ENCODE assay signal across 11 mouse cellular contexts in the genomic region with DNA sequence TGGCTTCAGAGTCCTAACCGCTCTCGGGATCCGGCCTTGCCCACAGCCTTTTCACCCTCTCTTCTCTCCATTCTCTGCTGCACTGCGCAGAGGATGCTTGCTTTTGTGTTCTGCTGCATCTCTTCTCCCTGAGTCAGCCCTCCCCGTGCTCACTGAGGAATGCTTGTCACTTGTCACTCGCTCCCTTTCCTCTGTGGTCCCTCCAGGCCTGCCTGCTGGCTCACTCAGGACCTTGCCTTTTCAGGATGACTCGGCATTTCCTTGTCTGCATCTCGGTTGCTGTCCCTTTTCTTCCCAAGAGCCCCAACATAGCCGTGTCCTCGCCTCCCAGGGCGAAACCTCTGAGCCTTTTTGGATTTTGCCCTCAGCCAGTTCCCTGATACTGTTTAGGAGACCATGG. TPM values are rescaled to one million over a fixed set of nuclear protein-coding genes. Genes with fewer than 3 reads are reported as not detected.
A peak's percentile ranks its signal among the peaks of the same experiment; 100 is the strongest.
DNase-seq lines count a peak whose midpoint lies in the region; ATAC-seq and TF ChIP-seq lines count a peak whose summit lies in the region.
"Had no signal": no experiment of that assay in that cellular context is flagged by ENCODE, and none has a peak within 500 bp of the region (broad histone marks: within the 10 kb centered on the region; RNA-seq: fewer than 3 reads in every experiment).

No protein-coding gene starts in this region.

- H3K9me3 ChIP-seq in heart, embryonic 13.5 days, result no peaks in the 10 kb centered on the region
- H3K9me3 ChIP-seq in MEL (replicated peaks; ENCODE audit: insufficient read depth, low read length), result no peaks in the 10 kb centered on the region
- no peaks in the 10 kb centered on the region for H3K9me3 ChIP-seq in hindbrain, embryonic 13.5 days
- H3K9me3 ChIP-seq: hindbrain, embryonic 15.5 days had no signal

- no peak for TF ChIP-seq CTCF in MEL (IDR thresholded peaks at IDR 0.05 in 2 of 3, conservative IDR thresholded peaks at IDR 0.05 in 1 of 3; ENCODE audit: control insufficient read depth in 1 of 3, insufficient read depth in 1 of 3, low read depth in 2 of 3, low read length in 3 of 3, poor library complexity in 1 of 3, severe bottlenecking in 1 of 3)
- no peak for TF ChIP-seq CTCF in thymus, adult 2 months (IDR thresholded peaks at IDR 0.05; ENCODE audit: borderline replicate concordance, control insufficient read depth, extremely low read depth, insufficient read depth, low read length, poor library complexity)

- no peak for DNase-seq in heart, adult 8-10 months (ENCODE audit: low spot score)
- DNase-seq in 416B (ENCODE audit: low read depth) (peak; percentile 36), MEL (ENCODE audit: low read depth, low spot score) (no peak)
- DNase-seq in thymus, adult 2 months, result no peak
- DNase-seq in gastrocnemius, postnatal 4 days (ENCODE audit: low spot score in 2 of 2), result no peak
- DNase-seq: right cerebral cortex, postnatal 4 days; thymus, postnatal 36 days had no signal

- H3K27ac ChIP-seq in heart, embryonic 13.5 days (replicated peaks), result peak overlapping the region; percentile 65
- H3K27ac ChIP-seq in MEL (ENCODE audit: control insufficient read depth, low read depth, low read length), result no peak overlapping the region
- H3K27ac ChIP-seq in hindbrain, embryonic 13.5 days, result no peak overlapping the region
- H3K27ac ChIP-seq in thymus, adult 2 months (ENCODE audit: control insufficient read depth, insufficient read depth, low read length), result no peak overlapping the region
- H3K27ac ChIP-seq: hindbrain, embryonic 15.5 days had no signal

- H3K9ac ChIP-seq in heart, embryonic 13.5 days, result no peak overlapping the region
- no peak overlapping the region for H3K9ac ChIP-seq in MEL (ENCODE audit: control insufficient read depth, low read depth, low read length, poor library complexity, severe bottlenecking)
- H3K9ac ChIP-seq in hindbrain, embryonic 13.5 days, result no peak overlapping the region
- H3K9ac ChIP-seq: hindbrain, embryonic 15.5 days had no signal

- no peak for TF ChIP-seq RAD21 in MEL (IDR thresholded peaks at IDR 0.05; ENCODE audit: low read depth, low read length)

- no peak for TF ChIP-seq EP300 in MEL (IDR thresholded peaks at IDR 0.05; ENCODE audit: low read depth in 1 of 2, low read length in 2 of 2)

- no peak overlapping the region for H3K4me3 ChIP-seq in heart, embryonic 13.5 days
- H3K4me3 ChIP-seq in MEL (ENCODE audit: control insufficient read depth in 1 of 2, insufficient read depth in 1 of 2, low read depth in 2 of 2, low read length in 2 of 2), result no peak overlapping the region
- H3K4me3 ChIP-seq in hindbrain, embryonic 13.5 days, result no peak overlapping the region
- H3K4me3 ChIP-seq in thymus, adult 2 months (ENCODE audit: control insufficient read depth, insufficient read depth, low read length), result no peak overlapping the region
- H3K4me3 ChIP-seq: hindbrain, embryonic 15.5 days had no signal

- peak overlapping the region; percentile 25 for H3K4me2 ChIP-seq in heart, embryonic 13.5 days
- no peak overlapping the region for H3K4me2 ChIP-seq in hindbrain, embryonic 13.5 days
- H3K4me2 ChIP-seq: hindbrain, embryonic 15.5 days had no signal

- peaks cover 13% of the 10 kb centered on the region for H3K79me2 ChIP-seq in MEL (ENCODE audit: control insufficient read depth, insufficient read depth, low read length, poor library complexity)

- WGBS in heart, embryonic 13.5 days, result 29% methylated on average over 11 of the region's 11 CpGs
- WGBS in hindbrain, embryonic 13.5 days, result 49% methylated on average over 11 of the region's 11 CpGs
- 75% methylated on average over 11 of the region's 11 CpGs for WGBS in thymus, adult 2 months

- ATAC-seq in heart, embryonic 13.5 days (ENCODE audit: extremely low read depth, insufficient number of reproducible peaks, low FRiP score, low TSS enrichment), result peak; percentile 68
- ATAC-seq in hindbrain, embryonic 13.5 days (ENCODE audit: low FRiP score), result peak; percentile 63; the same call in 1 of the 2 replicates
- no peak for ATAC-seq in cerebellum, adult (ENCODE audit: insufficient number of reproducible peaks, low FRiP score, low TSS enrichment)

- no peaks in the 10 kb centered on the region for H3K27me3 ChIP-seq in heart, embryonic 13.5 days (replicated peaks)
- H3K27me3 ChIP-seq in MEL (ENCODE audit: control insufficient read depth in 1 of 2, insufficient read depth in 2 of 2, low read length in 2 of 2), result no peaks in the 10 kb centered on the region
- H3K27me3 ChIP-seq in hindbrain, embryonic 13.5 days, result no peaks in the 10 kb centered on the region
- no peaks in the 10 kb centered on the region for H3K27me3 ChIP-seq in thymus, adult 2 months (ENCODE audit: control insufficient read depth, insufficient read depth, low read length)
- H3K27me3 ChIP-seq: hindbrain, embryonic 15.5 days had no signal

- TF ChIP-seq POLR2A in MEL (IDR thresholded peaks at IDR 0.05; ENCODE audit: control insufficient read depth in 1 of 2, insufficient read depth in 1 of 2, low read depth in 1 of 2, low read length in 2 of 2, poor library complexity in 1 of 2), result no peak
- no peak for TF ChIP-seq POLR2A in thymus, adult 2 months (IDR thresholded peaks at IDR 0.05; ENCODE audit: control insufficient read depth, extremely low read depth, insufficient read depth, low read length, poor library complexity)

- H3K36me3 ChIP-seq in heart, embryonic 13.5 days, result peaks cover 61% of the 10 kb centered on the region
- H3K36me3 ChIP-seq in MEL (ENCODE audit: control insufficient read depth in 1 of 2, insufficient read depth in 2 of 2, low read length in 2 of 2), result peaks cover 39 to 74% of the 10 kb centered on the region in 2 experiments
- peaks cover 14% of the 10 kb centered on the region for H3K36me3 ChIP-seq in hindbrain, embryonic 13.5 days
- H3K36me3 ChIP-seq in thymus, adult 2 months (ENCODE audit: control insufficient read depth, insufficient read depth, low read length), result no peaks in the 10 kb centered on the region

- H3K4me1 ChIP-seq in heart, embryonic 13.5 days, result peaks cover 64% of the 10 kb centered on the region
- H3K4me1 ChIP-seq in MEL (ENCODE audit: control insufficient read depth in 1 of 2, insufficient read depth in 2 of 2, low read length in 2 of 2), result peaks cover 17 to 29% of the 10 kb centered on the region in 2 experiments
- H3K4me1 ChIP-seq in hindbrain, embryonic 13.5 days (replicated peaks), result peaks cover 9% of the 10 kb centered on the region; the same call in 1 of the 2 replicates
- 0 out of 2 replicates have a peak, but pooled peaks cover 3% of the 10 kb centered on the region for H3K4me1 ChIP-seq in thymus, adult 2 months (replicated peaks; ENCODE audit: control insufficient read depth, insufficient read depth, low read length)
- H3K4me1 ChIP-seq: hindbrain, embryonic 15.5 days had no signal

TF ChIP-seq in MEL, 35 proteins besides CTCF, POLR2A, EP300 and RAD21:
- TF ChIP-seq HCFC1 (IDR thresholded peaks at IDR 0.05; ENCODE audit: low read depth, low read length) (no peak), POLR2AphosphoS2 (IDR thresholded peaks at IDR 0.05; ENCODE audit: low read length) (no peak), TBP (IDR thresholded peaks at IDR 0.05; ENCODE audit: low read depth, low read length) (no peak), CHD1 (IDR thresholded peaks at IDR 0.05; ENCODE audit: low read depth, low read length) (no peak), NRF1 (IDR thresholded peaks at IDR 0.05; ENCODE audit: insufficient read depth, low read depth, low read length, poor library complexity, severe bottlenecking) (no peak), KAT2A (conservative IDR thresholded peaks at IDR 0.05; ENCODE audit: low read depth, low read length) (no peak), MAFK (IDR thresholded peaks at IDR 0.05; ENCODE audit: borderline replicate concordance, low read depth, low read length) (0 out of 2 replicates have a peak, but pooled peaks have one; percentile 7), MAZ (IDR thresholded peaks at IDR 0.05; ENCODE audit: low read depth, low read length) (no peak), GABPA (IDR thresholded peaks at IDR 0.05; ENCODE audit: low read depth, low read length) (peak; percentile 74; the same call in 1 of the 2 replicates), SIN3A (IDR thresholded peaks at IDR 0.05; ENCODE audit: low read length) (no peak), GATA1 (IDR thresholded peaks at IDR 0.05; ENCODE audit: low read depth, low read length) (no peak), MYC (IDR thresholded peaks at IDR 0.05; ENCODE audit: low read depth, low read length) (no peak)

RNA-seq across cellular contexts. Expression of gene Nadk2, which starts 15.8 kb away (rescaled TPM):
- polyA plus RNA-seq in heart, embryonic 13.5 days (2015; fragmentation: Nextera tagmentation; extraction: Ambion mirVana), result 45.2 and 48.8 TPM in 2 replicates
- 10 to 100 TPM; 71.5 to 94.8 (median 72.6) TPM for total RNA-seq in heart, adult 8-10 months (2022)
- total RNA-seq in MEL (2012; rRNA removed), result 168 and 221 TPM in 2 replicates
- 100 to 1,000 TPM; 361 to 659 TPM for polyA plus RNA-seq in MEL (2012; ENCODE audit: insufficient read depth in 1 of 2, insufficient read length in 2 of 2, low read depth in 1 of 2, low replicate concordance in 2 of 2, missing spikeins in 1 of 2)
- polyA plus RNA-seq in hindbrain, embryonic 13.5 days (2015; fragmentation: Nextera tagmentation; extraction: Ambion mirVana), result 30.9 and 32.2 TPM in 2 replicates
- 14.1 and 15.3 TPM in 2 replicates for polyA plus RNA-seq in thymus, adult 2 months (2012; rRNA removed)
- total RNA-seq in gastrocnemius, postnatal 4 days (2021), result 10 to 100 TPM; 34.1 to 34.5 TPM

RNA-seq across cellular contexts. Expression of gene Lmbrd2, which starts 53.5 kb away (rescaled TPM):
- polyA plus RNA-seq in heart, embryonic 13.5 days (2015; fragmentation: Nextera tagmentation; extraction: Ambion mirVana), result 1.4 and 1.7 TPM in 2 replicates
- total RNA-seq in heart, adult 8-10 months (2022), result 10 to 100 TPM; 12.8 to 14.6 (median 13.6) TPM
- 7.9 and 8.9 TPM in 2 replicates for total RNA-seq in MEL (2012; rRNA removed)
- 10 to 100 TPM in 1 of 2 experiments, 1 to 10 TPM in 1; 8.2 to 62.9 TPM for polyA plus RNA-seq in MEL (2012; ENCODE audit: insufficient read depth in 1 of 2, insufficient read length in 2 of 2, low read depth in 1 of 2, low replicate concordance in 2 of 2, missing spikeins in 1 of 2)
- polyA plus RNA-seq in hindbrain, embryonic 13.5 days (2015; fragmentation: Nextera tagmentation; extraction: Ambion mirVana), result 3.8 and 6.0 TPM in 2 replicates
- polyA plus RNA-seq in thymus, adult 2 months (2012; rRNA removed), result 10.0 and 12.3 TPM in 2 replicates
- 10 to 100 TPM; 17.9 to 18.0 TPM for total RNA-seq in gastrocnemius, postnatal 4 days (2021)
